Mouse (Mus musculus) megakaryocyte, embryonic 14.5 days (primary cell): ENCODE measurements around the gene Olfr657.

Experiments
- FLI1 ChIP-seq: IDR thresholded peaks from 2 replicates; pipeline ENCODE4 v1.6.1; 2012; ENCODE audit warnings: low read length, inconsistent platforms, mixed read lengths
- GATA1 ChIP-seq: IDR thresholded peaks from 3 replicates; pipeline ENCODE4 v1.6.1; 2012; ENCODE audit warnings: mixed read lengths, low read length, inconsistent platforms, borderline replicate concordance

GRCm38 (mm10) chr7:104646841-104647482 is 22.4 kb downstream of the Olfr657 start, which contains the start of gene Olfr658:
- no peak for TF ChIP-seq GATA1
- TF ChIP-seq FLI1: no peak
